Mouse (Mus musculus): ENCODE measurements around the gene Cers5. TPM values are rescaled to one million over a fixed set of nuclear protein-coding genes. Genes with fewer than 3 reads are reported as not detected.

Gene Cers5
- polyA plus RNA-seq, 1 experiment = not detected

DNA sequence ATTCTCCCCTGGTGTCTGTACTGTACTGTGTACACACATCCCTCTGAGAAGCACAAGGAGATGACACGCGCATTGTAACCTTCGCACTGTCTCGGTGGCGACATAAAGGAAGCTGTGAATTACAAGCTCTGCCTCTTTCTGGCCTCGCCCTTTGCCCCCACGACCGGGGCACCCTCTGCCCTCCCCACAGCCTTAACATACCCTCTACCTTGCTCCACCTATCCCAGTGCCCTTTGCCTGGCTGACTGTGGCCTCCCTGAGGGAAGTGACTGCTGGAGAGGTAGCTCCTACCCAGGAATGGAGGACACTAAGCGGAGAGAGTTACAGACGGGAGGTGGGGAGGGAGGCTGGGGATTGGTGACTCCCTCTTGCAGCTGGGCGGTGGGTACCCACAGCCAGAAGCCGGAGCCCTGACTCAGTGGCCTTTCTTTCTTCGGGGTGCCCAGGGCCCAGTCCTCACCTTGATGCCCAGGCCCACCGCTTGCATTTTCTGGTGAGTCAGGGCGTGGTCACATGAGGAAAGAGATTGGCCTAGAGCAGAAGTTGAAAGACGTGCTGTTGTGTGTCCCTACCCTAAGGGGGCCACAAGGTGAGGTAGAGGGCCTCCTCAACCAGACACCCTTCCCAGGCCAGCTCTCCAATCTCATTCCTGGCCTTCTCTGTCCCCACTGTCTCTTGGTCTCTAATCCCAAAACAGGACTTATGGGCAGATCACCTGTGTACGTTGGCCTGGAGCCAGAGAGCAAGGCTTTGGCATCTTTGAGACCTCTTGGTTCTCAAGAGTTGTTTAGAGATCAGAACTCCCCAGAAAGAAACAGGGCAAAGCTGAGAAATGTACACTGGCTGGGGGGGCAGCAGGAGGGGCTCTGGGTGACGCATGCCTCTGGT is 72.2 kb downstream of the Cers5 start:
- TF ChIP-seq POLR2A (IDR thresholded peaks at IDR 0.05; ENCODE audit: insufficient read depth, low read depth, low read length) = no peak
- 87% methylated on average over 18 of the region's 18 CpGs for WGBS
- no peak overlapping the region for H3K27ac ChIP-seq (ENCODE audit: insufficient read depth, low read depth, low read length)
- H3K4me3 ChIP-seq (ENCODE audit: insufficient read depth, low read depth, low read length) = no peak overlapping the region
- peaks cover 35% of the 10 kb centered on the region for H3K4me1 ChIP-seq (ENCODE audit: control insufficient read depth, insufficient read depth, low read length)

DNA sequence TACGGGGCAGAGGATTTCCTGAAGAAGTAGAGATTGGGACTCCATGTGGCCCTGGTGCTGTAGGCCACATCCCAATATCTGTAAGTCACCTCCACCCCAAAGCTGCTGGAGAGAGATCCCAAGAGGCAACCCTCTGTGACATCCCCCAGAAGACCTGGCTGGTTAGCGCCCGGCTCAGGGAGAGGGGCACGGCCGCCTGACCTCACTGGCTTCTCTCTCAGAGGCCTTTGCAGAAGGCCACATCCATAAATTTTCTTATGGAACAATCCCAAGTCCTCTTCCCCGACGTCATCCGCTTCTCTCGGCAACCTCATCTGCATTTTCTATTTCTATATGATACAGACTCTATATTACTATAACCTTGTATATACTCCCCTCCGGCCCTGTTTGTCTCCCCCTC is 73.0 kb downstream of the Cers5 start:
- WGBS = 84% methylated on average over 10 of the region's 10 CpGs
- Histone ChIP-seq H3K4me1 (ENCODE audit: control insufficient read depth, insufficient read depth, low read length) (peaks cover 31% of the 10 kb centered on the region), H3K4me3 (ENCODE audit: insufficient read depth, low read depth, low read length) (no peak overlapping the region), H3K27ac (ENCODE audit: insufficient read depth, low read depth, low read length) (no peak overlapping the region)
- TF ChIP-seq POLR2A (IDR thresholded peaks at IDR 0.05; ENCODE audit: insufficient read depth, low read depth, low read length) (no peak), CTCF (IDR thresholded peaks at IDR 0.05; ENCODE audit: insufficient read depth, low read depth, low read length) (no peak)

DNA sequence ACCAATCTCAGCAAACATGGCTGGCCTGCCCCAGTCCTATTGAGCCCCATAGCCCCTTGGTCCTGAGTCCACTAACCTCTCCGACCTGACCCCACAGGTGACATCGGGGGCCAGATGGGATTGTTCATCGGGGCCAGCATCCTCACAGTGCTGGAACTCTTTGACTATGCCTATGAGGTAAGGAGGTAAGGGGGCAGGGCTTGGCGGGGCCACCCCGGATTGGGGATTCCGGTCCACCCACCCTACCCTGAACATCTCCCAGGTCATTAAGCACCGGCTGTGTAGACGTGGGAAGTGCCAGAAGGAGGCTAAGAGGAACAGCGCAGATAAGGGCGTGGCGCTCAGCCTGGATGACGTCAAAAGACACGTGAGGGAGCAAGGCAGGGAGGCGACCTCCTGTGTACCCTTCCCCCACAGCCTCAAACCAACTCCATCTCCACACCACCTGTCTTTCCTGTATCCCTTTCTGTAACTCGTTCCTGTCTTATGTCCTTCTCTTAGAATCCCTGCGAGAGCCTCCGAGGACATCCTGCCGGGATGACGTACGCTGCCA is 74.1 kb downstream of the Cers5 start:
- H3K4me1 ChIP-seq (ENCODE audit: control insufficient read depth, insufficient read depth, low read length) = peaks cover 21% of the 10 kb centered on the region
- TF ChIP-seq POLR2A (IDR thresholded peaks at IDR 0.05; ENCODE audit: insufficient read depth, low read depth, low read length) (no peak), CTCF (IDR thresholded peaks at IDR 0.05; ENCODE audit: insufficient read depth, low read depth, low read length) (no peak)
- 33% methylated on average over 20 of the region's 20 CpGs for WGBS
- no peak overlapping the region for H3K27ac ChIP-seq (ENCODE audit: insufficient read depth, low read depth, low read length)
- no peak overlapping the region for H3K4me3 ChIP-seq (ENCODE audit: insufficient read depth, low read depth, low read length)

DNA sequence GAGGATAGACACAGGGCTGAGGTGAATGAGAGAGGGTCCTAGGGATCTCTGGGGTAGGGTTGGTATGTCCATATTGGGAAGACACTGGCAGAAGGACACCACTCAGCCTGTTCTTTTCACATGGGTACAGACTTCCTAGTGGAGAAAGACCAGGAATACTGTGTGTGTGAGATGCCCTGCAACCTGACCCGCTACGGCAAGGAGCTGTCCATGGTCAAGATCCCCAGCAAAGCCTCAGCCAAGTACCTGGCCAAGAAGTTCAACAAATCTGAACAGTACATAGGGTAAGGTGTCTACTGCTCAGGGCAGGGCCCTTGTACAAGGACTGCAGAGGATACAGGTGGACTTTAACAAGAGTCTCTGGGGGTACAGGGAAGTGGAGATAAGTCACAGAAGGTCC is 75.4 kb downstream of the Cers5 start:
- TF ChIP-seq CTCF (IDR thresholded peaks at IDR 0.05; ENCODE audit: insufficient read depth, low read depth, low read length) (no peak), POLR2A (IDR thresholded peaks at IDR 0.05; ENCODE audit: insufficient read depth, low read depth, low read length) (no peak)
- no peak overlapping the region for H3K27ac ChIP-seq (ENCODE audit: insufficient read depth, low read depth, low read length)
- no peak overlapping the region for H3K4me3 ChIP-seq (ENCODE audit: insufficient read depth, low read depth, low read length)
- 69% methylated on average over 2 of the region's 2 CpGs for WGBS
- peaks cover 22% of the 10 kb centered on the region for H3K4me1 ChIP-seq (ENCODE audit: control insufficient read depth, insufficient read depth, low read length)

DNA sequence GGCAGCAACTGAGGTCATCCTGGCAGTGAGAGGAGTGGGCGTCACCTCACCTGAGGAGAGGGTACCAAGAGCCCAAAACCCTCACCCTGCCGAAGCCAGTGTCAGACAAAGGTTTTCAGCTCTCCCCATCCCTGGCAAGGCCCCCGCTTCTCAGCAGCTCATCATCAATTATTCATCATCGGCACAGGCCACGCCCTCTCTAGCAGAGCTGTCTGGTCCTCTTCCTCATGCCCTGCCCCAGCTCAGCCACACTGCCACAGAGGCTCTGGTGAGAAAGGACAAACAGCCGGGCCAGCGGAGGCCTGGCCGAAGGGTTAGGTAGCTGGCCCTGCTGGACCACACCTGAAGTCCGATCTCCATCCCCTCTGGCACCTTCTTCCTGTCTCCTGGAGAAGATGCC is 80.7 kb downstream of the Cers5 start:
- Histone ChIP-seq H3K4me3 (ENCODE audit: insufficient read depth, low read depth, low read length) (no peak overlapping the region), H3K27ac (ENCODE audit: insufficient read depth, low read depth, low read length) (no peak overlapping the region), H3K4me1 (ENCODE audit: control insufficient read depth, insufficient read depth, low read length) (peaks cover 19% of the 10 kb centered on the region)
- TF ChIP-seq POLR2A (IDR thresholded peaks at IDR 0.05; ENCODE audit: insufficient read depth, low read depth, low read length) (no peak), CTCF (IDR thresholded peaks at IDR 0.05; ENCODE audit: insufficient read depth, low read depth, low read length) (no peak)
- 57% methylated on average over 9 of the region's 9 CpGs for WGBS

DNA sequence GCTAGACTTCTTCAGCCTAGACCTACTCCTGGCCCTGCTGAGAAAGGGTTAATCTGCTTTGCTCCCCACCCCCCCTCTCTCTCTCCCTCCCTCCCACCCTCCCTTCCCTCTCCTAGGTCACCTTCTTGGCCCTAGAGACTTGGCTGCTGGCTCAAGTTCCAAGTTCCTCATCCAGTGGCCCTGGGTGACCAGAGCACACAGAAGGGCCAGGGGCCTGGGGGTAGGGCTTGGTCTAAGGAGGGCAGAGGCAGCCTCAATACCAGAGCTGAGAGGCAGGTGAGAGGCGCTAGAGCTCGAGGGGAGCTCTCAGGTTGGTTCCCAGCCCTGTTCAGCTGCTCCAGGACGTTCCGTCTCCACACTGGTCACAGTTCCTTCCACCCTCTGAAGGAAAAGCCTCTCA is 81.8 kb downstream of the Cers5 start:
- TF ChIP-seq CTCF (IDR thresholded peaks at IDR 0.05; ENCODE audit: insufficient read depth, low read depth, low read length) (no peak), POLR2A (IDR thresholded peaks at IDR 0.05; ENCODE audit: insufficient read depth, low read depth, low read length) (no peak)
- WGBS = 51% methylated on average over 4 of the region's 4 CpGs
- H3K4me1 ChIP-seq (ENCODE audit: control insufficient read depth, insufficient read depth, low read length) = peaks cover 19% of the 10 kb centered on the region
- H3K4me3 ChIP-seq (ENCODE audit: insufficient read depth, low read depth, low read length) = no peak overlapping the region
- H3K27ac ChIP-seq (ENCODE audit: insufficient read depth, low read depth, low read length) = no peak overlapping the region

DNA sequence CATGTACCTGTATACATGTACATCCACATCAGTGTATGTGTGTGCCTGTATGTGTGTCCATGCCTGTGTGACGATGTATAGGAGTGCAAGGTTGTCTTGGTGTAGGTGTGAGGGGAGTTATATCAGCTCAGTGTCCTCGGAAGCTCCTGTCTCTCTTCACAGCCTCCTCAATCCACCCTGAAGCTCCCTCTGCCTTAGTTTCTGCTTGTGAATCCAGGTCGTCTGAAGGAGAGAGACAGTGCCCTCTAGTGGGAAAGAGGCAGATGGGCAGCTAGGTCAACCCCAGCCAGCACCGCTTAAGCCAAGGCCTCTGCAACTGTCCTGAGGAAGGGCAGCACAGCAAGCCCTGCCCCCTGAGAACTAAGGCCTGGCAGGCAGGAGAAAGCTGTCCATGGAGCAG is 84.0 kb downstream of the Cers5 start:
- no peak overlapping the region for H3K4me3 ChIP-seq (ENCODE audit: insufficient read depth, low read depth, low read length)
- WGBS = 0% methylated on average over 4 of the region's 4 CpGs
- peaks cover 19% of the 10 kb centered on the region for H3K4me1 ChIP-seq (ENCODE audit: control insufficient read depth, insufficient read depth, low read length)
- H3K27ac ChIP-seq (ENCODE audit: insufficient read depth, low read depth, low read length) = no peak overlapping the region
- TF ChIP-seq POLR2A (IDR thresholded peaks at IDR 0.05; ENCODE audit: insufficient read depth, low read depth, low read length) = no peak
- peak; percentile 80 for TF ChIP-seq CTCF (IDR thresholded peaks at IDR 0.05; ENCODE audit: insufficient read depth, low read depth, low read length)

Other genes with a start within 250 kb of the Cers5 start
- not detected in 2 replicates for gene Faim2, start 244.7 kb downstream of the Cers5 start, polyA plus RNA-seq (2012; ENCODE audit: insufficient read depth, insufficient read length, low replicate concordance, missing spikeins)
- not detected in 2 replicates for gene Aqp2, start 193.8 kb downstream of the Cers5 start, polyA plus RNA-seq (2012; ENCODE audit: insufficient read depth, insufficient read length, low replicate concordance, missing spikeins)
- gene Aqp5, start 182.1 kb downstream of the Cers5 start, polyA plus RNA-seq (2012; ENCODE audit: insufficient read depth, insufficient read length, low replicate concordance, missing spikeins) = not detected in 2 replicates
- not detected in 2 replicates for gene Aqp6, start 171.5 kb downstream of the Cers5 start, polyA plus RNA-seq (2012; ENCODE audit: insufficient read depth, insufficient read length, low replicate concordance, missing spikeins)
- not detected in 2 replicates for gene Racgap1, start 121.2 kb downstream of the Cers5 start, polyA plus RNA-seq (2012; ENCODE audit: insufficient read depth, insufficient read length, low replicate concordance, missing spikeins)
- not detected in 2 replicates for gene Asic1, start 102.5 kb downstream of the Cers5 start, polyA plus RNA-seq (2012; ENCODE audit: insufficient read depth, insufficient read length, low replicate concordance, missing spikeins)
- gene Smarcd1, start 70.8 kb downstream of the Cers5 start, polyA plus RNA-seq (2012; ENCODE audit: insufficient read depth, insufficient read length, low replicate concordance, missing spikeins) = 510 TPM in 1 of 2 replicates, not detected in the other
- gene Gm17349, start 67.4 kb downstream of the Cers5 start, polyA plus RNA-seq (2012; ENCODE audit: insufficient read depth, insufficient read length, low replicate concordance, missing spikeins) = not detected in 2 replicates
- not detected in 2 replicates for gene Gpd1, start 55.4 kb downstream of the Cers5 start, polyA plus RNA-seq (2012; ENCODE audit: insufficient read depth, insufficient read length, low replicate concordance, missing spikeins)
- not detected in 2 replicates for gene Cox14, start 47.3 kb downstream of the Cers5 start, polyA plus RNA-seq (2012; ENCODE audit: insufficient read depth, insufficient read length, low replicate concordance, missing spikeins)
- gene Lima1, start 102.6 kb upstream of the Cers5 start, polyA plus RNA-seq (2012; ENCODE audit: insufficient read depth, insufficient read length, low replicate concordance, missing spikeins) = 73.2 TPM in 1 of 2 replicates, not detected in the other
- gene Fam186a, start 194.2 kb upstream of the Cers5 start, polyA plus RNA-seq (2012; ENCODE audit: insufficient read depth, insufficient read length, low replicate concordance, missing spikeins) = not detected in 2 replicates
- not detected in 2 replicates for gene Larp4, start 197.2 kb upstream of the Cers5 start, polyA plus RNA-seq (2012; ENCODE audit: insufficient read depth, insufficient read length, low replicate concordance, missing spikeins)